Mouse (Mus musculus): Measurements from ENCODE around the gene Tfeb. TPM values are rescaled to one million over a fixed set of nuclear protein-coding genes. Genes with fewer than 3 reads are reported as not detected.

Tfeb gene
- polyA plus RNA-seq, 1 experiment from 2014 or later: 8.6 TPM

GRCm38 (mm10) chr17:47694503-47695336 is 42.1 kb upstream of the Tfeb start, which contains the start of gene Prickle4:
TSS of gene Prickle4 (minus strand) at chr17:47694736.
- H3K36me3 ChIP-seq (ENCODE audit: control insufficient read depth, insufficient read depth, low read length): peaks cover 7% of the 10 kb centered on the region; the same call in 1 of the 2 replicates
- peak within 1 kb of the TSS; percentile 84 for H3K4me2 ChIP-seq (ENCODE audit: low read depth, low read length)
- H3K27ac ChIP-seq (replicated peaks; ENCODE audit: low read depth, low read length): peak within 1 kb of the TSS; percentile 63
- no peaks in the 10 kb centered on the region for H3K27me3 ChIP-seq (replicated peaks; ENCODE audit: control insufficient read depth, insufficient read depth, low read length)
- peak within 1 kb of the TSS; percentile 87 for H3K9ac ChIP-seq (ENCODE audit: low read depth, low read length)
- ATAC-seq (ENCODE audit: low read depth) (peak; percentile 96), DNase-seq (ENCODE audit: low spot score) (peak; percentile 96)
- no peaks in the 10 kb centered on the region; the same call in 1 of the 2 replicates for H3K4me1 ChIP-seq (ENCODE audit: control insufficient read depth, insufficient read depth, low read length)
- no peaks in the 10 kb centered on the region for H3K9me3 ChIP-seq (ENCODE audit: control insufficient read depth, low read length)
- H3K4me3 ChIP-seq (ENCODE audit: low read depth, low read length): peak within 1 kb of the TSS; percentile 85
- WGBS: under 1% methylated on average over 30 of the region's 82 CpGs

- Histone ChIP-seq H3K4me2 (ENCODE audit: low read depth, low read length) (peak overlapping the region; percentile 84), H3K27ac (replicated peaks; ENCODE audit: low read depth, low read length) (peak overlapping the region; percentile 63; the same call in 1 of the 2 replicates), H3K9ac (ENCODE audit: low read depth, low read length) (peak overlapping the region; percentile 87), H3K36me3 (ENCODE audit: control insufficient read depth, insufficient read depth, low read length) (peaks cover 11% of the 10 kb centered on the region; the same call in 1 of the 2 replicates), H3K4me1 (ENCODE audit: control insufficient read depth, insufficient read depth, low read length) (no peaks in the 10 kb centered on the region; the same call in 1 of the 2 replicates), H3K4me3 (ENCODE audit: low read depth, low read length) (peak overlapping the region; percentile 85), H3K27me3 (replicated peaks; ENCODE audit: control insufficient read depth, insufficient read depth, low read length) (no peaks in the 10 kb centered on the region), H3K9me3 (ENCODE audit: control insufficient read depth, low read length) (no peaks in the 10 kb centered on the region)
- no peak for DNase-seq (ENCODE audit: low spot score)
- WGBS: under 1% methylated on average over 14 of the region's 23 CpGs
- peak; percentile 1; the same call in 1 of the 2 replicates for ATAC-seq (ENCODE audit: low read depth)
Measured at GRCm38 (mm10) chr17:47695337-47695710, 41.5 kb upstream of the Tfeb start.

GRCm38 (mm10) chr17:47698156-47698555 is 38.7 kb upstream of the Tfeb start:
- H3K9ac ChIP-seq (ENCODE audit: low read depth, low read length): no peak overlapping the region
- no peak overlapping the region for H3K4me2 ChIP-seq (ENCODE audit: low read depth, low read length)
- WGBS: 89% methylated on average over 10 of the region's 10 CpGs
- H3K27me3 ChIP-seq (replicated peaks; ENCODE audit: control insufficient read depth, insufficient read depth, low read length): no peaks in the 10 kb centered on the region
- no peaks in the 10 kb centered on the region for H3K9me3 ChIP-seq (ENCODE audit: control insufficient read depth, low read length)
- DNase-seq (ENCODE audit: low spot score): no peak
- H3K4me1 ChIP-seq (ENCODE audit: control insufficient read depth, insufficient read depth, low read length): no peaks in the 10 kb centered on the region; the same call in 1 of the 2 replicates
- no peak overlapping the region for H3K4me3 ChIP-seq (ENCODE audit: low read depth, low read length)
- ATAC-seq (ENCODE audit: low read depth): no peak
- peaks cover 39% of the 10 kb centered on the region for H3K36me3 ChIP-seq (ENCODE audit: control insufficient read depth, insufficient read depth, low read length)
- no peak overlapping the region for H3K27ac ChIP-seq (replicated peaks; ENCODE audit: low read depth, low read length)

- H3K4me3 ChIP-seq (ENCODE audit: low read depth, low read length): no peak overlapping the region
- 74% methylated on average over 2 of the region's 2 CpGs for WGBS
- H3K27me3 ChIP-seq (replicated peaks; ENCODE audit: control insufficient read depth, insufficient read depth, low read length): no peaks in the 10 kb centered on the region
- H3K9me3 ChIP-seq (ENCODE audit: control insufficient read depth, low read length): no peaks in the 10 kb centered on the region
- no peak for DNase-seq (ENCODE audit: low spot score)
- no peak overlapping the region for H3K4me2 ChIP-seq (ENCODE audit: low read depth, low read length)
- H3K4me1 ChIP-seq (ENCODE audit: control insufficient read depth, insufficient read depth, low read length): no peaks in the 10 kb centered on the region; the same call in 1 of the 2 replicates
- H3K36me3 ChIP-seq (ENCODE audit: control insufficient read depth, insufficient read depth, low read length): peaks cover 46% of the 10 kb centered on the region
- no peak overlapping the region for H3K27ac ChIP-seq (replicated peaks; ENCODE audit: low read depth, low read length)
- no peak for ATAC-seq (ENCODE audit: low read depth)
- no peak overlapping the region for H3K9ac ChIP-seq (ENCODE audit: low read depth, low read length)
Measured at GRCm38 (mm10) chr17:47699055-47699454, 37.8 kb upstream of the Tfeb start.

- no peak overlapping the region for H3K4me3 ChIP-seq (ENCODE audit: low read depth, low read length)
- DNase-seq (ENCODE audit: low spot score) (no peak), ATAC-seq (ENCODE audit: low read depth) (no peak)
- H3K9me3 ChIP-seq (ENCODE audit: control insufficient read depth, low read length): no peaks in the 10 kb centered on the region
- H3K27ac ChIP-seq (replicated peaks; ENCODE audit: low read depth, low read length): no peak overlapping the region
- H3K27me3 ChIP-seq (replicated peaks; ENCODE audit: control insufficient read depth, insufficient read depth, low read length): no peaks in the 10 kb centered on the region
- no peak overlapping the region for H3K9ac ChIP-seq (ENCODE audit: low read depth, low read length)
- 72% methylated on average over 9 of the region's 9 CpGs for WGBS
- H3K36me3 ChIP-seq (ENCODE audit: control insufficient read depth, insufficient read depth, low read length): peaks cover 46% of the 10 kb centered on the region
- H3K4me2 ChIP-seq (ENCODE audit: low read depth, low read length): no peak overlapping the region
- no peaks in the 10 kb centered on the region for H3K4me1 ChIP-seq (ENCODE audit: control insufficient read depth, insufficient read depth, low read length)
Measured at GRCm38 (mm10) chr17:47701793-47702192, 35.0 kb upstream of the Tfeb start.

GRCm38 (mm10) chr17:47702548-47703345 is 34.1 kb upstream of the Tfeb start:
- Histone ChIP-seq H3K27ac (replicated peaks; ENCODE audit: low read depth, low read length) (no peak overlapping the region), H3K4me3 (ENCODE audit: low read depth, low read length) (no peak overlapping the region), H3K9ac (ENCODE audit: low read depth, low read length) (no peak overlapping the region; the same call in 1 of the 2 replicates), H3K4me1 (ENCODE audit: control insufficient read depth, insufficient read depth, low read length) (no peaks in the 10 kb centered on the region), H3K4me2 (ENCODE audit: low read depth, low read length) (peak overlapping the region; percentile 4; the same call in 1 of the 2 replicates), H3K36me3 (ENCODE audit: control insufficient read depth, insufficient read depth, low read length) (peaks cover 45% of the 10 kb centered on the region), H3K9me3 (ENCODE audit: control insufficient read depth, low read length) (no peaks in the 10 kb centered on the region), H3K27me3 (replicated peaks; ENCODE audit: control insufficient read depth, insufficient read depth, low read length) (no peaks in the 10 kb centered on the region)
- no peak for DNase-seq (ENCODE audit: low spot score)
- WGBS: 38% methylated on average over 25 of the region's 28 CpGs
- no peak; the same call in 1 of the 2 replicates for ATAC-seq (ENCODE audit: low read depth)

- Histone ChIP-seq H3K27me3 (replicated peaks; ENCODE audit: control insufficient read depth, insufficient read depth, low read length) (no peaks in the 10 kb centered on the region), H3K9me3 (ENCODE audit: control insufficient read depth, low read length) (no peaks in the 10 kb centered on the region), H3K27ac (replicated peaks; ENCODE audit: low read depth, low read length) (no peak overlapping the region), H3K9ac (ENCODE audit: low read depth, low read length) (no peak overlapping the region), H3K4me3 (ENCODE audit: low read depth, low read length) (no peak overlapping the region), H3K4me1 (ENCODE audit: control insufficient read depth, insufficient read depth, low read length) (no peaks in the 10 kb centered on the region), H3K36me3 (ENCODE audit: control insufficient read depth, insufficient read depth, low read length) (peaks cover 42% of the 10 kb centered on the region), H3K4me2 (ENCODE audit: low read depth, low read length) (no peak overlapping the region)
- no peak for ATAC-seq (ENCODE audit: low read depth)
- WGBS: 40% methylated on average over 15 of the region's 20 CpGs
- no peak for DNase-seq (ENCODE audit: low spot score)
Measured at GRCm38 (mm10) chr17:47703556-47703955, 33.3 kb upstream of the Tfeb start.

- H3K9me3 ChIP-seq (ENCODE audit: control insufficient read depth, low read length): no peaks in the 10 kb centered on the region
- H3K4me2 ChIP-seq (ENCODE audit: low read depth, low read length): no peak overlapping the region
- no peak overlapping the region for H3K9ac ChIP-seq (ENCODE audit: low read depth, low read length)
- no peak overlapping the region for H3K4me3 ChIP-seq (ENCODE audit: low read depth, low read length)
- no peak for ATAC-seq (ENCODE audit: low read depth)
- H3K36me3 ChIP-seq (ENCODE audit: control insufficient read depth, insufficient read depth, low read length): peaks cover 39% of the 10 kb centered on the region
- no peaks in the 10 kb centered on the region for H3K4me1 ChIP-seq (ENCODE audit: control insufficient read depth, insufficient read depth, low read length)
- no peak for DNase-seq (ENCODE audit: low spot score)
- H3K27me3 ChIP-seq (replicated peaks; ENCODE audit: control insufficient read depth, insufficient read depth, low read length): no peaks in the 10 kb centered on the region
- H3K27ac ChIP-seq (replicated peaks; ENCODE audit: low read depth, low read length): no peak overlapping the region
- 79% methylated on average over 4 of the region's 4 CpGs for WGBS
Measured at GRCm38 (mm10) chr17:47704692-47705091, 32.1 kb upstream of the Tfeb start.
